Mouse (Mus musculus): Measurements from ENCODE around the gene Slco4c1.

Slco4c1 gene

GRCm38 (mm10) chr1:96768264-96768663 lies 103.7 kb downstream of the Slco4c1 start:
- no peak for DNase-seq

DNA sequence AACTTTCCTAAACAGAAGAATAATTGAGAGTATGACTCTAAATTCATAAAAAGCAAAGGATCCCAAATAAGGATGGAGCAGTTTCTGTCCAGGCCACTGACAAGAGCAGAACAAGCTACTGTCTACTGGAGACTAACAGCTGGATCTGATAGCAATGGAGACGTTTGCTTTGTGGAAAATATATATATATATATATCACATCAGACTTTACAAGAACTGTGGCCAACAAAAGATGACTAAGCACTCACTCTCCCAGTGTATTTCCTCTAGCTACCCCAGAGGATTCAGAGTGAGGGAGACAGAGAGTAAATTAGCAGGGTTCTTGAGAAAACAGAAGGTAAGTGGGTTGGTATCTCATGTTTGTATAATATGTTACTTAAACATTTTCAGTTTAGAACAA lies 105.4 kb downstream of the Slco4c1 start:
- DNase-seq, result no peak
